Mouse (Mus musculus): ENCODE results near the gene Kirrel3.

Gene Kirrel3

DNA sequence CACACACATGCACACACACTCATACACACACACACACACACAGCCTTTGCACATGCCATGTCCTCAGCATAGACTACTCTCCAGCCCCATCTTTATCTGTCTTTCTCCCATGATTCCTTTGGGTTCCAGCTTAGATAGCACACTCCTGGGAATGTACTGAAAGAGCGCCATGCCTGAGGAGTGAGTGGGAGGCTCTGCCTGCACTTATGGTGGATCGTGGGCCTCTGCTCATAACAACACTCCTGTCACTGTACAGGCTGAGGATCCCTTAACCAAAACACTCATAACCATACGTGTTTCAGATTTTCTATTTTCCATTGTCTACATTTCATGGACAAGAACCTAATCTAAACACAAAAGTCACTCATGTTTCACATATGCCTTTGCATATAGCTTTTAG, 398.6 kb downstream of the Kirrel3 start:
- DNase-seq (ENCODE audit: inconsistent ontology term), result no peak

DNA sequence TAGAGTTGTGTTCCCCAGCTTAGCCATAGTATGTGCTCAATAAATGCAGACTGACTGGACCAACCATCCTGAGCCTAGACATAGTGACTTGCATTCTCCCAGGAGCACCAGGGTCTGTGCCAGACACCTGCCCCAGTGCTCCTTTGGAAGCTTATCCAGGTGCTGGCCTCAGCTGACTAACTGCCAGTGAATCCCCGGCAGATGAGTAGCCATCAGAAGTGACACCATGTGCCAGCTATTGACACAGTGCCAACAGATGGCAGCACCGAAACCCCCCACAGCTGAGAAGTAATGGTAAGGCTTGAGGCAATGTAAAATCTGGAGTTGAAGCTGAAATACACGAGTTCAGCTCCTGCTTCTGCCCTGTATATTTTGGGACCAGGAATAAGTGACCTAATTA, 399.2 kb downstream of the Kirrel3 start:
- DNase-seq (ENCODE audit: inconsistent ontology term), result no peak

DNA sequence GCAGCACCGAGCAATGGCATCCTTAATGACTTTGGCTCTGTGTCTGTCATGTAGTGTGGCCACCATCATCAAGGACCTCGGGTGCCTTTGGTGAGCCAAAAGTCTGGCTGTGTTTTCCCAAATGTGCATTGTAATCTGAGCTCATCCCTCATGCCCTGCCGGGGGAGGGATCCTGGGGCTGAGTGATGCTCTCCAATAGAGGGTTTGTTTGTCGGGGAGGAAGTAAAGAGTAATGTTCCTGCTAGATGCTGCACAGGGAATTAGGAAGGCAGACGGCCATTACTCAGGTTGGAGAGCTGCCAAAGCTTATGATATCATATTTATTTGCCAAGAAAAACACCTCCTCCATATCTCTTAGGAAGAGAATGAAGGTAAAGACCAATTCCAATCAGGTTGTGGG, 401.1 kb downstream of the Kirrel3 start:
- no peak for DNase-seq (ENCODE audit: inconsistent ontology term)

DNA sequence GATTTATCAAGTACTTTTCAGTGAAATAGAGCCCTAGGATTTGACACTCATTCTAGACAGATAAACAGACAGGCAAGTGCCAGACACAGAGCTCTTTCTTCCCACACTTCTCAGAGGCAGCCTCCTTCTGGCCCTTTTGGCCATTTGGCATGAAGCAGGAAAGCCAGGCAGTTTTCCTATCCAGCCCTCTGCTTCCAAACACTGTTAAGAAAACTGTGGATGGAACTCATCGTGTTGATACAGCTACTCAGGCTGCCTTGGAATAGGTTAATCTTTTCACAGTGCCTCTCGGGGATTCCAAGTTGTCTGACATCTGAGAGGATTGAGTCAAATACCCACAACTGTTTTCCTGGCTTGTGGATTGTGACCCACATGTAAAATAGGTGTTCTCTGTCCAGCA, 401.5 kb downstream of the Kirrel3 start:
- DNase-seq (ENCODE audit: inconsistent ontology term), result no peak

DNA sequence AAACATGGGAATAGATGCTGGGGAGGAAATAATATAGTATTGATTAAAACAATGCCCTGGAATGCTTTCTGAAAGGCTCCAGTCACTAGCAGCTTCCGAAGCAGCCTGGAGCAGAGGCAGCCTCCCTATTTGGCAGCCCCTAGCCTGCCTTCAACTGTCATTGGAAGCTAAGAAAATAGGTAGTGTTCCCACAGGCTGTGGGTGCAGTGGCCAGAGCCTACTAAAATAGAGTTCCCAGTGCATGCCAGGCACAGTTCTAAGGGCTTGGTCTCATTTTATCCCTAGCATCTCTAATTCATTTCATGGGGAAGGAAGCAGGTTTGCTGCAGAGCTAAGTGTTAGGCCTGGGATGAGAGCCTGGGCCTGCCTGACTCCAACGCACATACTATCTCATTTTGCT, 402.6 kb downstream of the Kirrel3 start:
- no peak for DNase-seq (ENCODE audit: inconsistent ontology term)

DNA sequence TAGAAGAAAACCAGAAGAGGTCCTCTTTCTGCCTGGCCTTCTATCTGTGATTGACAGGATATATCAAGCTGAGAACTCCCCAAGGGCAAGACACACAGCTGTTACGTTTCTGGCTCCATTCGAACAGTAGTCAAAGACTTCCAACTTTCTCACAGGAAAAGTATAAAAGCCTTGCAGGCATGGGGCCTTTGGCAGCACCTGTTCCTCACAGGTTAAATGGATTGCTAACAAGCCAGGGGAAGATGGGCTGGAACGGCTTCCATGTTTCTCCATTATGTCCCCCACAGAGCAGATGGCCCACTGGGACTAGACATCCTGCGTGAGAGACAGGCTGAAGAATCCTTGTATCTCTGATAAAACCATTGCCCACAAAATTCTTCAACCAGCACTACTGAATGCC, 415.5 kb downstream of the Kirrel3 start:
- DNase-seq (ENCODE audit: inconsistent ontology term), result no peak

DNA sequence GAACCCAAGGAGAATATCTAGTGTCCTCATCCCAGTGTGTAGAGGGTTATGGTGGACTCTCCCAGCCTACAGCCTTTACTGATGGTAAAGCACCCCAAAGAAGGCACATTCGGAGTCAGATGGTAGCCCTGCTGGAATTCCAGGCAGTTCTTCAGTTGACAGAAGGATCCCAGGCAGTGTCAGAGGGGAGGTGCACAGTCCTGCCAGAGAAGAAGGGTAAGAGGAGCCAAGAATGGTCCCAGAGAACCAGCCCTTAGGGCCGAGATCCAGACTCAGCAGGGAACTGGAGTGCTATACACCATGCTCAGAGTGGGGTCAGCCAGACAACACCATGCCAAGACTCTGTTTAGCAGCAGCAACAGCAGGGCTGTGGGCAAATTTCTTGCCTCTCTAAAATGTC, 416.2 kb downstream of the Kirrel3 start:
- DNase-seq (ENCODE audit: inconsistent ontology term), result no peak

DNA sequence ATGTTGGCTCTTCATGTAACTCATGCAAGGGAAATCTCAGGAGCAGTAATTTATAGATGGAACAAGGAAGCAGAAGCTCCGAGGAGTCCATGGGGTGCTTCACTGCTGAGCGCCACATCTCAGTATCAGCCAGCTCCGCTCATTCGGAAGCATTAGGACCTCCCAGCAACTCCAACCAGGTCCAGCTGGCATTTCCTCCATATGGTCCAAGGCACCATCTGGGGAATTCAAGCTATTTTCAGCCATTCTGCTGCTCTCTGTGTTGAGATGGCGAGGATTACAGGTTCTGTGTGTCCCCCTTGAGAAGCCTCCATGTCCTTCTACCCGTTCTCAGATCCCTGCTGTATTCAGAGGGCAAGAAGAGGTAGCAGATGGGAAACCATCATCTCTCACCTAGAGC, 419.5 kb downstream of the Kirrel3 start:
- DNase-seq (ENCODE audit: inconsistent ontology term), result no peak

DNA sequence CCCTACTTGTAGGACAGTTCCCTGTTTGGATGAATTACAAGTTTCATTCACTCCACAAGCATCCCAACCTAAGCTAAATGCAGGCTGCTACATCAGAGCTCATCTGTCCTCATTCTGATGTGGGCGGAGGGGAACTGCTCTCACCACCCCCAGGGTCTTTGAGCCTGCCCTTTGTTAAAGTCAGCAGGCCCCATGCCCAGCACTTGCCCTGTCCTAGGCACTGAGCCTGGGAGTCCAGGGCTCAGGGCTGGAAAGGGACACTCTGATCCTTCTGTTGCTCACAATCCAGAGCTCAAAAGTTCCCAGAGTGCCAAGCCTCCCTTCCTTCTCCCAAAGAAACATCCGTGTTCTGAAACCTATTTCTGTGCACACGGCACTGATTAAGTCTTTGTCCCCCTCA, 422.3 kb downstream of the Kirrel3 start:
- DNase-seq (ENCODE audit: inconsistent ontology term), result no peak

DNA sequence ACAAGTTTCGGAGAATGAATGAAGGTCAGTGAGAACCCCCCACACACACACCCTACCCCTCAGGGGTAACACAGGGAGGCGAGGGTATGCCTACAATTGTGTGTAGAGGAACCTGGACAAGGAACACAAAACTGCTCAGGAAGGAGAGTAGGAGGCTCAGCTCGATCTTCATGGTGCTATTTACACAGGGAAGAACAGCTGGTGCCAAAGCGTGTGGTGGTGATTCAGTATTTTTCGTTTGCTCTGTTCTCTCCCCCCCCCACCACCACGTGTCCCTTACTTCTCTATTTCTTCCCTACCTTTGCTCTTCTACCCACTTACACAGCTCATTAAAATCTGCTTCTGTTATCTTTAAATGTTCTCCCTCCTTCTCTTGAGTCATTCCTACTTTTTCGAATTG, 426.1 kb downstream of the Kirrel3 start:
- DNase-seq (ENCODE audit: inconsistent ontology term), result no peak

DNA sequence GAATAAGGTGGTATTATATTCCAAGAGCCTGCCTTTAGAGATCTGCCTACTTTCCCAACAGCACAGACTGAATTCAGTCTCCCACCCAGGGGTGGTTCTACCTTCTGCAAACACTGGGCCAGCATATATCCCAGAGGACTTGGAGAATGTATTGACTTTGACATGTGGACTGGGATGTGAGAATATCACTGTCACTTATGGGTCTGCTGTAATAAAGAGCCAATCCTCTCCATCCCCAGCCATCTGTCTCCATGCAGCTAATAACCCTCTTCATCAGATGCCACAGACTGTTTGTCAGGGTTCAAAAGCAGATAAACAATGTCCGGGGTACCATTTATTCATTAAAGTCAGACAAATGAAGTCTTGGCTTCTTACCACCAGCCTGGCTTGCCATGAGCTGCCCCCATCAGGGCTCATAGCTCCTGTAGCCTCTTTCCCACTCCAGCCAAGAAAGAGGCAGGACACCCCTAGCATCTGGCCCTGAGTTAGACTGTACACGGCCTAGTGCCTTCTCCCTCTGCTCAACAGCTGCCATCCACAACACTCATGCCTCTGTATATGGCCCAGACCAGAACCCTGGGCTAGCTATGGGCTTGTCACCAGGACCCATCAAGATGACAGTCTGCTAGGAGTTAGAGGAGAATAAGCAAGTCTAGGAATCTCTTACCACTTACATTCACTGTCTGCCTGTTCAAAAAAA, 426.7 kb downstream of the Kirrel3 start:
- DNase-seq (ENCODE audit: inconsistent ontology term), result no peak

DNA sequence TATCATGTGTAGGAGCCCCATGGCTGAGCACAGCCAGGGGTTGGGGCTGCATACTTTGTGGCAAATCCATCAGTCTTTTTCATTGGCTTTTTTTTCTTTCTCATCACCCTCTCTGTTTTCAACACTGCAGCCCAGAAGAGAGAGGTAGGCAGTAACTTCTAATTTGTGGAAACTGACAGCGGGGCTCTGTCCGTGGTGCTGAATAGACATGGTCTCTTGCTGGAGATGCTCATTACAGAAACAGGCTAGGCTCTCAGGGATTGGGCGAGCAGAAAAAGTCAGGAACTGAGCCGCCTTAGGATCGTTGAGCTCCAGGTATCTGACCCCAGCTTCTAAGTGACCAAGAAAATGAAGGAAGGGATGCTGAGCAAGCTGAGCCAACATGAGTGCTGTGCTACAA, 427.3 kb downstream of the Kirrel3 start:
- peak; percentile 58 for DNase-seq (ENCODE audit: inconsistent ontology term)

DNA sequence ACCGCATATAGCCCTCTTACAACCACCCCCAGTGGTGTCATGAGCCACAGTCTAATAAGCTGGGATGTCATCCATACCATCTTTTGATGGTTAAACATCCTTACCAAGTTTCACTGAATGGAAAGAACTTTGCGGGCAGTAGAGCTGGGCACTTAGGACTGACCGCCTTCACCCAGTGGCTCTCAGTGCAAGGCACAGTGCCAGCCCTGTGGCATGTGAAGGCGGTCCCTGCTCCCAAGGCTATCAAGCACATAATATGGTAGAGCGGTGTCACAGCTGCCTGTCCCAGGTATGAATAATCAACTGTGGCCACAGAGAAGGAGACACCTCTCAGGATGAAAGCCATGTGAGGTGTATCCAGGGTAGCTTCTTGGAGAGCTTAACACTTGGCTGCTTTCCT, 433.3 kb downstream of the Kirrel3 start:
- DNase-seq (ENCODE audit: inconsistent ontology term), result no peak

DNA sequence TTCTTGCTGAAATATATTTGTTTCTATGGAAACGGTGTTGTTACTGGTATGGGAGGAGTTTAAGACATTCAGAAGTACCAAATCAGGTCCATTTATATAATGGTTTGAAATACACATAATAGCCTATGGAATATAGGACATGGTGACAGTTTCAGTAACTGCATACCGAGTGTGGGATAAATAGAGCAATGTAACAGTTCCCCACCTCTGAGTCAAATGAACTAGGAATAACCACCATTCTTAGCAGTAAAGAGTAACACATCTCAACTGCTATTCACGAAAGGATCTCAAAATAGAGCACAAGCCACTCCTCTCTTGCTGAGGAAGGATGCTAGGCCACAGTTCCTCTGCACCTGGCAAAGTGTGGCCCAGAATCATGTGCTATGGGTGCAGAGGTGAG, 434.4 kb downstream of the Kirrel3 start:
- no peak for DNase-seq (ENCODE audit: inconsistent ontology term)

DNA sequence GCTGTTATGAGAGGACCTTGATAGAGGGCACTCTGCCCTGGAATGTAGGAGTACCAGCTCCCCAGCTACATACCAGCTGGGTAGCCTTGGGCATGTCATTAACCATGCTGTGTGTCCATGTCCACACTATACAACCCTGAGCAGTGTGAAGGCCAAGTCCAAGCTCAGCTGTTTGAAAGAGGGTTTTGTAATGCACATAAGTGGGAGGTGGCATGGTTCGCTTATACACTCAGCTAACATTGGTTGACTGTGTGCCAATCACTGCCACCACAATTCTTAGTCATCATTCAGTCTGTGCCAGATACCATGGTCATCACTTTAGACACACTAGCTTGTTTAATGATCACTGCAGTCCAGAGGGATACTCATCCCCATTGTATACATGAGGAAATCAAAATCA, 436.2 kb downstream of the Kirrel3 start:
- peak; percentile 80 for DNase-seq (ENCODE audit: inconsistent ontology term)

DNA sequence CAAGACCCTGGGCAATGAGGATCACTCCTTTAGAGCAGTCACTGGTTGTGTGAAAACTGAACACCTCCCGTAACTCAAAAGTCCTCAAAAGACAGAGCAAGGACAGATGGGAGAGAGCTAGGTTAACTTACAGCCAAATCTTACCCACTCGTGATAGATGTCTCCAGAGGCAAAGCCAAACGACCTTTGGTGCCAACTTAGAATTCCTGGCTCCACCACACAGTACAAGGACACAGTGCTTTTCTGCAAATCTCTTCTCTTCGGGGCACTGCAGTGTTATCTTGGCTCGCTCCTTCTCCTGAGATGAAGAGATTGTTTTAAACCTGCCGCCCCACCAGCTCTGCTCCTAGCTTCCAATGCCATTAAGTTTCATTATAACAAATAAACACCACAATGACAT, 437.0 kb downstream of the Kirrel3 start:
- no peak for DNase-seq (ENCODE audit: inconsistent ontology term)

DNA sequence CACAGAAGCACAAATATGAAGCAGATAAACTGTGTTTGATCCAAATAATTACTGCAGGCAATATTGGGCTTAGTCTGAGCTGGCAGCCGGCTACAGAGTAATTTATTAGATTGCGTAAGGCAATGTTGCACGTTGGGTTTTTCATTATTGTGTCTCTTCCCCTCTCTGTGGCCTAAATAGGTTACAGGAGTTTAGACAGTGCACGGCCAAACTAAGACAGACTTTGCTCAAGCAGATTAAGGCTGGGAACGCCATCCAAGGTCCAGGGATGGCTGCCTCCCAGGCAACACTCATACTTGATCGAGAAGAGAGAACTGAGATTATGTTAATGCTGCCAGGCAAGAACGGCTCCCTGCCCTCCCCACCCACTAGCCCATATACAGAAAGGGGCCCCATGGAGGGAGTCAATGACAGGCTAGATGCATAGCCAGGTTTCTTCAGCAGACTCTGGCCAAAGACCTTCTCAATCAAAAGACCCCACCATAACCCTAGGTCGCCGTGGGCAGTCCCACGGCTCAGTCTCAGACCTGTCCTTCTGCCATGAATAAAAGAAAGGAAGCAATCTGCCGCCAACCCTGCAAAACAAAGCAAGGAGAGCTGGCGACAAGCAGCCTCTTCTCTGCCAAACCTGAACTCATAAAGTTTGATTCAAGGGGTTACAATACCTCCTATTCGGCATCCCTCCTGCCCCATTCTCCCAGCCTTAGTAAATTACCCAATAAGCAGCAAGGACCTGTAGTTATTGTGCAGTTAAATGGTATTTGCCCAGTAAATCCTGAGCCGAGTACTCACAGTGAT, 437.6 kb downstream of the Kirrel3 start:
- DNase-seq (ENCODE audit: inconsistent ontology term), result no peak

DNA sequence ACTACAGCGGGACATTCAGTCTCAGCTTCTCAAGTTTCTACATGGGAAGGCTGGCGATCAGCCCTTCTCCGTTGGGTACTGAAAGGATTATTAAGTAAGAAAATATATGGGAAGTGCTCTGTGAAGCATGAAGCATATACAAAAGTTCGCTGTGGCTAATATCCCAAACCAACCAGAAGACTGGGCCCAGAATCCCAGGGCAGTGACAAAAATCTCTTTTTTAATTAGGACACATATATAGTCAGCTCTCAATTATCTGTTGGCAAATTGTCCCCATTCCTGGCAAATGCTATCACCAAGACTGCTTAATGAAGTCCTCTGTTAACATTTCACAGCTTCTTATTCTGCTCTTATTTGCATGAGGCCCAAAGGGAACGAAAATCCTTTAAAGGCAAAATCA, 439.9 kb downstream of the Kirrel3 start:
- peak; percentile 49 for DNase-seq (ENCODE audit: inconsistent ontology term)

DNA sequence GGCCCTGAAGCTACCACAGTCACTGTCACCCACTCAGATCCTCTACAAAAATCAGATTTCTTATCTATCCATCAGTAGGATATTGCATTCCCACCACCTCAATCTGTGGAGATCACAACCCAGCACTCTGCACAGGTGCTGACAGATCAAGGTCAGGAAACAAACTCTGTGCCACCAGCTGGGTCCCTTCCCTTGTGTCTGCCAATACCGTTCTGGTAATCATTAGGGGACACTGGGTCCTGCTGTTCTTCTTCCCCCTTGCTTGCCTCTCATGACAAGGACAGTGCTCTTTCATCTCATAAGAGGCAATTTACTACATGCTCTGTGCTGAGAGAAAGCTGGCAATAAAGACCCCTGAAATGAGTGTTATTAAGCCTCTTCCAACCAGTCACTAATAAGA, 444.7 kb downstream of the Kirrel3 start:
- no peak for DNase-seq (ENCODE audit: inconsistent ontology term)

DNA sequence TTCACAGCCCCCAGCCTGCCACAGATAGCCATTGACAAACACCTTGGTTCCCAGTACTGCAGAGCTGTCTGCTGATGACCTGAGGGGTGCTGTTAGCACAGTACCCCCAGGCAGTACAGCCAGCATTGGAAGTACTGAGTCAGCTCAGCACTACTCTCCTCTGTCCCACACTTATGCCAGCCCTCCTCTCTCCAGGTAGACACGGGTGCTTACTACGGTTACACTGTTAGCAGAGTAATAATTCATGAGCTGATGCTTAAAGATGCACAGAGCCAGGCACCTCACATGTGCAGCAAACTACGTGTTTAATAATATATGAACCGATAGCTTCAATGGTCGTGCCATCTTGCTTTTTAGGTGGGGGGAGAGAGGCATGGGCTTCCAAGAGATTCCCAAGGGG, 452.4 kb downstream of the Kirrel3 start:
- no peak for DNase-seq (ENCODE audit: inconsistent ontology term)

DNA sequence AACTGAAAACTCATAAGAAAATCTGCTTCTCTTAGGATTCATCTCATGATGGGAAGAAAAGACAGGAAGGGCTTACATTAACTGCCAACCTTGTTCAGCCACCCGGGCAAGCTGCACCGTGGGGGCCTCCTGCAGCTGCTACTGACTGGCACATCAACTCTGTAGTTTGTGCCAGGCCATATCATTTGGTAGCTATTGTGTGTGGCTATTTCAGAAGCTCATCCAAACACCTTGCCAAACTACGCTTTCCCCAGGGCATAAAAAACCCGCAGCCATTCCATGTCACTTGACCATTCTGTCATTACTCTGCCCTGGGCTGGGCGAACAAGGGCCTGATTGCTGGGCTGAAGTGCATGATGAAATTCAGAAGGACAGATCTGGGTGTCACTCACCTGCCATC, 453.9 kb downstream of the Kirrel3 start:
- DNase-seq (ENCODE audit: inconsistent ontology term), result peak; percentile 82

DNA sequence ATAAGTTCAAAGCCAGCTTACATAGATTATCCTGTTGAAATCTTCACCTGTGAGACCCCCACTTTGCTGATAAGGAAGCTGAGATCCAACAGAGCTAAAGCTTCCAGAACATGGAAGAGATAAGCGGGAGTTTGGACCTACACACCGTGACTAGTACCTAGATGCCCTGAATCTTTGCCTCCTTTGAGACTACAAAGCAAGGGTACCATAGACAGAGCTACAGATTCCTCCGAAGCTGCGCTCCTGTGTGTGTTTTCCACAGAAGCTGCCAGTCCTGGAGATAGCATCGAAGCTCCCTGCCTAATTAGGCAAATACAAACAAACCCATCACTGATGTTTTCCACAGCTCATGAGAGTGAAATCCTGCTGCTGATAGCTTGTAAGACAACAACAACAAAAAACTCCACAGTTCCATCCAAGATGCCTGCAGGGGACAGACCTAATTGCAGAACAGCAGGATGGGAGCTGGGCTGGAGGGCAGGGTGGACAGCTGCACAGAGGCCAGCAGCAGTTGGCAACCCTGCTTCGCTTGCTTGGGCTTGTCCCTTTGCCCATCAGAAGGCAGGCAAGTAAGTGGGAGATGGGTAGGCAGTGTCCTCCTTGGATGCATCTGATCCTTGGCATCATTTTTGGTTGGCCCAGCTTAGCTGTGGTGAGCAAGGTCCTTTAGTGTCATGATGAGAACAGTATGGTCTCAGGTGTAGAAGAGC, 456.6 kb downstream of the Kirrel3 start:
- no peak for DNase-seq (ENCODE audit: inconsistent ontology term)

DNA sequence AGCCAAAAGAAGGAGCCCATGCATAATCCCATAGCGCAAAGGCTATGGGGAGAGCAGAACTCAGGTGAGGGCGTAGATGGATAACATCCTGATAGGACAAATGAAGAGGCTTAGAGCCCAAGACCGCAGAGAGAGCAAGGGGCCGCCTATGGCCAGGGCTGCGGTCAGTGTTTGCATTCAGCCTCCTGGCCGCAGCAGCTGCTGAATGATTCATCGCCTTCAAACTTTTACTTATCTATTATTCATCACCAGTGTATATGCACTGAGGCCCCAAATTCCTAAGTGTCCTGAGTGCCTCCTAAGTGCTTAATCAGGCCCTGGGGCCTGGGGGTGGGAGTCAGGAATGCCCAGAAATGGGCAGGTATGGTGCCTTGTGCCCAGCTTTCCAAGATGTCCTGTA, 457.3 kb downstream of the Kirrel3 start:
- DNase-seq (ENCODE audit: inconsistent ontology term), result no peak

Measured in Muller cell, postnatal 12 days (primary cell).